Mouse (Mus musculus): Measurements from ENCODE around the gene Spred2. TPM values are rescaled to one million over a fixed set of nuclear protein-coding genes. Genes with fewer than 3 reads are reported as not detected.
"Not testable (repeated sequence)": the region's sequence is repeated elsewhere in the genome, so short reads cannot be mapped to it uniquely, and the experiment has no call there.

Gene Spred2
- polyA plus RNA-seq, 1 experiment from 2014 or later, result 8.4 TPM

DNA sequence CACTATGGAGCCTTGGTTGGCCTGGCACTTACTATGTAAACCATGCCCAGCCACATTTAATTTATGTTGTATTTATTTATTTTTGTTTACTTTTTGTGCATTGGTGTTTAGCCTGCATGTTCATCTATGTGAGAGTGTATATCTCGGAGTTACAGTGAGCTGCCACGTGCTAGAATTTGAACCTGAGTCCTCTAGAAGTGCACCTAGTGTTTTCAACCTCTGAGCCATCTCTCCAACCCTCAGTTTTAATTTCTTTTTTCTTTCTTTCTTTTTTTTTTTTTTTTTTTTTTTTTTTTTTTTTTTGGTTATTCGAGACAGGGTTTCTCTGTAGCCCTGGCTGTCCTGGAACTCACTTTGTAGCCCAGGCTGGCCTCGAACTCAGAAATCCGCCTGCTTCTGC lies 106.8 kb downstream of the Spred2 start:
- H3K9me3 ChIP-seq (ENCODE audit: control insufficient read depth, low read length); H3K36me3 ChIP-seq (ENCODE audit: control insufficient read depth, insufficient read depth, low read length); H3K27ac ChIP-seq (ENCODE audit: low read depth); H3K4me2 ChIP-seq (ENCODE audit: low read length); H3K4me1 ChIP-seq (replicated peaks; ENCODE audit: control insufficient read depth, insufficient read depth, low read length); ATAC-seq (replicated peaks; ENCODE audit: low FRiP score, low TSS enrichment, low read depth); H3K9ac ChIP-seq (ENCODE audit: low read length); H3K27me3 ChIP-seq (replicated peaks; ENCODE audit: control insufficient read depth, insufficient read depth, low read length); H3K4me3 ChIP-seq (ENCODE audit: low read depth, low read length); DNase-seq (ENCODE audit: low spot score): not testable (repeated sequence)
- WGBS, result 94% methylated on average over 5 of the region's 5 CpGs

- DNase-seq (ENCODE audit: low spot score) (peak; percentile 73), ATAC-seq (replicated peaks; ENCODE audit: low FRiP score, low TSS enrichment, low read depth) (no peak)
- H3K4me1 ChIP-seq (replicated peaks; ENCODE audit: control insufficient read depth, insufficient read depth, low read length), result no peaks in the 10 kb centered on the region
- no peaks in the 10 kb centered on the region for H3K9me3 ChIP-seq (ENCODE audit: control insufficient read depth, low read length)
- no peak overlapping the region for H3K4me3 ChIP-seq (ENCODE audit: low read depth, low read length)
- no peak overlapping the region for H3K27ac ChIP-seq (ENCODE audit: low read depth)
- 44% methylated on average over 8 of the region's 8 CpGs for WGBS
- no peaks in the 10 kb centered on the region for H3K36me3 ChIP-seq (ENCODE audit: control insufficient read depth, insufficient read depth, low read length)
- no peak overlapping the region for H3K4me2 ChIP-seq (ENCODE audit: low read length)
- no peak overlapping the region for H3K9ac ChIP-seq (ENCODE audit: low read length)
- H3K27me3 ChIP-seq (replicated peaks; ENCODE audit: control insufficient read depth, insufficient read depth, low read length), result no peaks in the 10 kb centered on the region
These were observed 107.4 kb downstream of the Spred2 start for GRCm38 (mm10) chr11:20031536-20031935.

- no peak overlapping the region for H3K9ac ChIP-seq (ENCODE audit: low read length)
- ATAC-seq (replicated peaks; ENCODE audit: low FRiP score, low TSS enrichment, low read depth) (no peak), DNase-seq (ENCODE audit: low spot score) (no peak)
- no peaks in the 10 kb centered on the region for H3K27me3 ChIP-seq (replicated peaks; ENCODE audit: control insufficient read depth, insufficient read depth, low read length)
- H3K4me1 ChIP-seq (replicated peaks; ENCODE audit: control insufficient read depth, insufficient read depth, low read length), result no peaks in the 10 kb centered on the region
- no peaks in the 10 kb centered on the region for H3K36me3 ChIP-seq (ENCODE audit: control insufficient read depth, insufficient read depth, low read length)
- no peak overlapping the region for H3K4me3 ChIP-seq (ENCODE audit: low read depth, low read length)
- H3K27ac ChIP-seq (ENCODE audit: low read depth), result no peak overlapping the region
- H3K4me2 ChIP-seq (ENCODE audit: low read length), result no peak overlapping the region
- 72% methylated on average over 6 of the region's 6 CpGs for WGBS
- no peaks in the 10 kb centered on the region for H3K9me3 ChIP-seq (ENCODE audit: control insufficient read depth, low read length)
These were observed 109.5 kb downstream of the Spred2 start for GRCm38 (mm10) chr11:20033541-20034160.

DNA sequence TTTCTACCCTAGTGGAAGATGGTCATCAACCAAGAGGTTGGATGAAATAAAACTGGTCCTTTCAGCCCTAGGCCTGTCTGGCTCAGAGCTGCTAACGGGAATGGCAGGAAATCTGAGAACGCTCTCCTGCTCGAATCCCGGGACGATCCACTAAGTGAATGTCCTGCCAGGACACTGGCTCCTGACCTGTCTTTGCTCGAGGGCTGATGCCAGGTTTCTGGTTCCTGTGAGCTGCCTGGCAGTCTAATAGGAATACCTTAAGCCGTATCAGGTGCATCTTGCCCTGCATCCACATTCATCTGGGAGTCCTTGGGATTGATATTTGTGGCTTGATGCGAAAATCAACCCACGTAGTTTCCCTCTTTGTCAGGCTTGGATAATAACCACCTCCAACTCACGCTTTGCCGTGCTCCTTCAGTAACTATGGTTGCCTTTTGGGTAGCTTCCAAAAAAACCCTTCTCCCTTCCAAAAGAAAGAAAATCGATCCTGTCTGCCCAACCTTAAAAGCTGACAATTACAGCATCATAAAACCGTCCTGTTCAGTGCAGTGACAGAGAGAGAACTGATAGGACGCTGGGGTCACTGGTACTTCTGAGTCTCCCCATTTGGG lies 110.3 kb downstream of the Spred2 start:
- no peak for DNase-seq (ENCODE audit: low spot score)
- H3K4me3 ChIP-seq (ENCODE audit: low read depth, low read length), result no peak overlapping the region
- no peaks in the 10 kb centered on the region for H3K36me3 ChIP-seq (ENCODE audit: control insufficient read depth, insufficient read depth, low read length)
- H3K4me2 ChIP-seq (ENCODE audit: low read length), result no peak overlapping the region
- no peaks in the 10 kb centered on the region for H3K4me1 ChIP-seq (replicated peaks; ENCODE audit: control insufficient read depth, insufficient read depth, low read length)
- no peak overlapping the region for H3K27ac ChIP-seq (ENCODE audit: low read depth)
- H3K9me3 ChIP-seq (ENCODE audit: control insufficient read depth, low read length), result no peaks in the 10 kb centered on the region
- no peaks in the 10 kb centered on the region for H3K27me3 ChIP-seq (replicated peaks; ENCODE audit: control insufficient read depth, insufficient read depth, low read length)
- ATAC-seq (replicated peaks; ENCODE audit: low FRiP score, low TSS enrichment, low read depth), result no peak
- no peak overlapping the region for H3K9ac ChIP-seq (ENCODE audit: low read length)
- WGBS, result 61% methylated on average over 14 of the region's 14 CpGs

DNA sequence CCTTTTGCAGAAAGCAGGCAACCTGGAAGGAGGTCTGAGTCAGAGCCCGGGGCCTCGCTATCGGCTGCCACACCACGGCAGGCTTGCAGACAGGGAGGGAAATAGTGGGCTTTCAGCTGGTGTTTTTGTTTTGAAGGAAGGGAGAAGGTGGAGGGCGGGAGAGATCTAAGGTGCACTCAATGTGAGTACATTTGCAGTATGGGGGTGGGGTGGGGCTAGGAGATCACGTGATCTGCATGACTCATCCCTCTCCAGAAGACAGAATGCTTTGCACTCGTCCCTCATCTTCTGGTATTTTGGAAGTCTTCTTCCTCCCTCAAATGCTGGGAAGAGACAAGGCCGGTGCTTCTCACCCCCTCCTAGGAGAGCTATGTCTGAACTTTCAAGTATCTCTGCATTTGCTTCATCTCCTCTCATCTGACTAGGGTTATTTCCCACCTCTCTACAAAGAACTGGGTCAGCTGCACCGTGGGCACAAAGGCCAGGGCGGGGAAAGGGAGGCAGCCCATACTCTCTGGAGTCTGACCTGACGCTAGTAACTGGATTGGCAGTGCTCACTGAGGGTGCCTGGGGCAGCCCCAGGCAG lies 111.3 kb downstream of the Spred2 start:
- H3K4me3 ChIP-seq (ENCODE audit: low read depth, low read length), result no peak overlapping the region
- H3K27ac ChIP-seq (ENCODE audit: low read depth), result no peak overlapping the region
- no peak for ATAC-seq (replicated peaks; ENCODE audit: low FRiP score, low TSS enrichment, low read depth)
- H3K4me1 ChIP-seq (replicated peaks; ENCODE audit: control insufficient read depth, insufficient read depth, low read length), result no peaks in the 10 kb centered on the region
- 48% methylated on average over 11 of the region's 11 CpGs for WGBS
- DNase-seq (ENCODE audit: low spot score), result no peak
- H3K9me3 ChIP-seq (ENCODE audit: control insufficient read depth, low read length), result no peaks in the 10 kb centered on the region
- no peak overlapping the region for H3K9ac ChIP-seq (ENCODE audit: low read length)
- no peaks in the 10 kb centered on the region for H3K27me3 ChIP-seq (replicated peaks; ENCODE audit: control insufficient read depth, insufficient read depth, low read length)
- no peaks in the 10 kb centered on the region for H3K36me3 ChIP-seq (ENCODE audit: control insufficient read depth, insufficient read depth, low read length)
- no peak overlapping the region for H3K4me2 ChIP-seq (ENCODE audit: low read length)

DNA sequence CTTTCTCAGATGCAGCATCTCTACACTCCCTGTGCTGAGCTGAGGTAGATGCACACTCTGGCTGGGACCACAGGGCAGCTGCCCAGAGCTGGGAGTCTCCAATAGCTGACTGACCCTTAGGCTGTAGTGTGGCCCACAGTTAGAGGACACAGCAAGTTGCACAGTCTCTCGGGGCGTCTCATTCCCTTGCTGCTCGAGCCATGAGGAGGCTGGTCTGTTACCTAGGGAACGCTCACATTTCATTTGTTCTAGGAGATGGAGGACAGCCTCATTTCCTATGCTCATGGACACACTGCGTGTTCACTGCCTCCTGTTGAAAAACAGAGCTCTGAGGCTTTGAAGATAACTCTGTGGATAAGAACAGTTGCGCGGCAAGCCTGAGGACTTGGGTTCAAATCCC lies 111.8 kb downstream of the Spred2 start:
- no peak overlapping the region for H3K9ac ChIP-seq (ENCODE audit: low read length)
- no peaks in the 10 kb centered on the region for H3K36me3 ChIP-seq (ENCODE audit: control insufficient read depth, insufficient read depth, low read length)
- DNase-seq (ENCODE audit: low spot score) (no peak), ATAC-seq (replicated peaks; ENCODE audit: low FRiP score, low TSS enrichment, low read depth) (no peak)
- H3K4me1 ChIP-seq (replicated peaks; ENCODE audit: control insufficient read depth, insufficient read depth, low read length), result no peaks in the 10 kb centered on the region; the same call in 1 of the 2 replicates
- no peak overlapping the region for H3K4me3 ChIP-seq (ENCODE audit: low read depth, low read length)
- no peak overlapping the region for H3K27ac ChIP-seq (ENCODE audit: low read depth)
- H3K27me3 ChIP-seq (replicated peaks; ENCODE audit: control insufficient read depth, insufficient read depth, low read length), result no peaks in the 10 kb centered on the region
- H3K9me3 ChIP-seq (ENCODE audit: control insufficient read depth, low read length), result no peaks in the 10 kb centered on the region
- 82% methylated on average over 7 of the region's 7 CpGs for WGBS
- H3K4me2 ChIP-seq (ENCODE audit: low read length), result no peak overlapping the region

DNA sequence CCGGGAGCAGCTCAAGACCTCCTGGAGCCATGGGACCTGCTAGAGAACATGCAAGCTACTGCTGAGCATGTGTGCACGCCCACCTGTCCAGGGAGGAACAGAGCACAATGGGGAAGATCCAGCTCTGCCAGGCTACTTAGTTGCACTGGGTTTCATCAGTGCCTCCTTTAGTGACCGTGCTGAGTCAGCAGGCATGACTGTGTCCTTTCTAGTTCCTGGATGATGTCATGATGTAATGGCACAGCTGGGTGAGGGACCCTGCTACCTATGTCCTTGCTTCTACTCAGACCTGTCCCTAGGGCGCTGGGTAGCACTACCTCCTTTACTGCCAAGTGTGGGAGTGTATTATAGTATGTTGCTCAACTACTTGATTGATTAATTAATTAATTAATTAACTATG lies 113.6 kb downstream of the Spred2 start:
- Histone ChIP-seq H3K4me3 (ENCODE audit: low read depth, low read length) (no peak overlapping the region), H3K4me1 (replicated peaks; ENCODE audit: control insufficient read depth, insufficient read depth, low read length) (peaks cover 9% of the 10 kb centered on the region; the same call in 1 of the 2 replicates), H3K27me3 (replicated peaks; ENCODE audit: control insufficient read depth, insufficient read depth, low read length) (no peaks in the 10 kb centered on the region), H3K4me2 (ENCODE audit: low read length) (no peak overlapping the region), H3K27ac (ENCODE audit: low read depth) (no peak overlapping the region), H3K36me3 (ENCODE audit: control insufficient read depth, insufficient read depth, low read length) (no peaks in the 10 kb centered on the region), H3K9ac (ENCODE audit: low read length) (no peak overlapping the region), H3K9me3 (ENCODE audit: control insufficient read depth, low read length) (no peaks in the 10 kb centered on the region)
- peak; percentile 44; the same call in 1 of the 2 replicates for ATAC-seq (replicated peaks; ENCODE audit: low FRiP score, low TSS enrichment, low read depth)
- no peak for DNase-seq (ENCODE audit: low spot score)
- 86% methylated on average over 4 of the region's 4 CpGs for WGBS

- ATAC-seq (replicated peaks; ENCODE audit: low FRiP score, low TSS enrichment, low read depth), result no peak
- WGBS, result 43% methylated on average over 8 of the region's 8 CpGs
- H3K4me3 ChIP-seq (ENCODE audit: low read depth, low read length), result no peak overlapping the region
These were observed 114.5 kb downstream of the Spred2 start for GRCm38 (mm10) chr11:20038723-20039122.

More at GRCm38 (mm10) chr11:20038723-20039122, 114.5 kb downstream of the Spred2 start:
- Histone ChIP-seq H3K4me1 (replicated peaks; ENCODE audit: control insufficient read depth, insufficient read depth, low read length) (peaks cover 9% of the 10 kb centered on the region; the same call in 1 of the 2 replicates), H3K4me2 (ENCODE audit: low read length) (no peak overlapping the region), H3K9me3 (ENCODE audit: control insufficient read depth, low read length) (no peaks in the 10 kb centered on the region), H3K27me3 (replicated peaks; ENCODE audit: control insufficient read depth, insufficient read depth, low read length) (no peaks in the 10 kb centered on the region), H3K27ac (ENCODE audit: low read depth) (no peak overlapping the region), H3K36me3 (ENCODE audit: control insufficient read depth, insufficient read depth, low read length) (no peaks in the 10 kb centered on the region), H3K9ac (ENCODE audit: low read length) (no peak overlapping the region)
- no peak for DNase-seq (ENCODE audit: low spot score)
